Mouse (Mus musculus) forebrain, embryonic 12.5 days (tissue): ENCODE measurements around the gene Gnptg. TPM values are rescaled to one million over a fixed set of nuclear protein-coding genes. Genes with fewer than 3 reads are reported as not detected.
A peak's percentile ranks its signal among the peaks of the same experiment; 100 is the strongest.

Source experiments
- microRNA-seq: library from miRNA; unstranded; fragments of <30 nt; microRNA quantifications from one replicate; pipeline ENCODE4, GENCODE M21; 2017
- polyA plus RNA-seq: library from polyadenylated mRNA; unstranded; fragments of >200 nt; fragmentation: Nextera tagmentation; extraction: Ambion mirVana; gene quantifications from 2 replicates; pipeline ENCODE4 v1.2.1, GENCODE M21; 2016

Gnptg gene
- polyA plus RNA-seq, 1 experiment from 2014 or later = 60.1 TPM

Small RNA genes within 50 kb of the gene (microRNA-seq; reads per million reads assigned to microRNA genes)
- gene Mir3547 = 3.9 reads per million, percentile 13 among the genes with 10 or more reads in this experiment

Other genes starting within 250 kb of the Gnptg start
- gene Cramp1l, start 224.3 kb downstream of the Gnptg start, polyA plus RNA-seq = 12.8 and 14.6 TPM in 2 replicates
- gene Ift140, start 224.0 kb downstream of the Gnptg start, polyA plus RNA-seq = 28.1 and 31.8 TPM in 2 replicates
- 8.2 and 9.1 TPM in 2 replicates for gene Tmem204, start 156.5 kb downstream of the Gnptg start, polyA plus RNA-seq
- 42.4 and 47.5 TPM in 2 replicates for gene Telo2, start 124.2 kb downstream of the Gnptg start, polyA plus RNA-seq
- 0.18 TPM in 1 of 2 replicates, not detected in the other for gene Ptx4, start 119.4 kb downstream of the Gnptg start, polyA plus RNA-seq
- gene Clcn7, start 106.7 kb downstream of the Gnptg start, polyA plus RNA-seq = 23.9 and 26.1 TPM in 2 replicates
- gene Ccdc154, start 77.7 kb downstream of the Gnptg start, polyA plus RNA-seq = not detected in 2 replicates
- gene Gm38655, start 64.7 kb downstream of the Gnptg start, polyA plus RNA-seq = not detected in 2 replicates
- gene BC003965, start 55.6 kb downstream of the Gnptg start, polyA plus RNA-seq = 36.2 and 37.3 TPM in 2 replicates
- 10.0 and 11.3 TPM in 2 replicates for gene Unkl, start 51.7 kb downstream of the Gnptg start, polyA plus RNA-seq
- 61.0 and 64.2 TPM in 2 replicates for gene Tsr3, start within 50 bp of the Gnptg start, polyA plus RNA-seq
- gene Baiap3, start 16.2 kb upstream of the Gnptg start, polyA plus RNA-seq = 2.9 and 3.8 TPM in 2 replicates
- 849 and 866 TPM in 2 replicates for gene Ube2i, start 34.5 kb upstream of the Gnptg start, polyA plus RNA-seq
- not detected in 2 replicates for gene Prss34, start 58.3 kb upstream of the Gnptg start, polyA plus RNA-seq
- not detected in 2 replicates for gene Prss28, start 68.5 kb upstream of the Gnptg start, polyA plus RNA-seq
- not detected in 2 replicates for gene Prss29, start 78.5 kb upstream of the Gnptg start, polyA plus RNA-seq
- not detected in 2 replicates for gene Tpsab1, start 105.4 kb upstream of the Gnptg start, polyA plus RNA-seq
- not detected in 2 replicates for gene Tpsb2, start 126.2 kb upstream of the Gnptg start, polyA plus RNA-seq
- gene Tpsg1, start 129.1 kb upstream of the Gnptg start, polyA plus RNA-seq = 0.29 and 0.45 TPM in 2 replicates
- gene Cacna1h, start 193.7 kb upstream of the Gnptg start, polyA plus RNA-seq = 7.8 and 7.9 TPM in 2 replicates
- gene Tekt4, start 214.5 kb upstream of the Gnptg start, polyA plus RNA-seq = 0.19 and 0.31 TPM in 2 replicates